In the genomic region with DNA sequence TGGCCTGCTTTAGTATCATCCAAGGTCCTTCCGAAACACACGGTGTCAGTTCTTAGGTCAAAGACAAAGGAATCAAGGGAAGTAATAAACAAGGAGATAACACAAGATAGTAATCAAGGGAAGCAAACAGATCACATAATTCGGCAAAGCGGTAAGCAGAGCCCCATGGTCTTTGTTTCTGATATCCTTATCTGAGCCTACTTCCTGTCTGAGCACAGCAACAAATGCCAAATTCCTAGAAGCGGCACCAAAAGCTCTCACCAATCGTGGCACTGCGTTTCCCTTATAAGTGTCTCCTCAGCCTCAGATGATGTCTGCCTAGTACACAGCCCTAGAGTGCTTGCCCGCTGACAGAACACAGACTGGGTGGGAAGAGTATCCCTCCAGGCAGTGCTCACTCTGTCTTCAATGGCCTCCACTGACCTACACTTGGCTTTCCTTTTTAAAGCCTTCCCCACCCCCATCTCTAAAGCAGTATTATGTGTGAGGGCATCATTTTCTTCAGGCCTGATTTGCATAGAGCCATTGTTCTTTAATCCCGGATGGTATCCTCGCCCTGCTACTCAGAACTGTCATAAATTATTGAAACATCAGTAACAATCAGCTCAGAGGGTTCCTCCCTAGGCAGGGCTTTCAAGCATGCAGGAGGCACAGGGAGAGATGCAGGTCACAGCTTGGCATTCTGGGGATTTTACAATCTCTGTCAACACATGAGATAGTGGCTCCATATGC, we compare ENCODE assay signal across 13 mouse cellular contexts.
DNase-seq lines count a peak whose midpoint lies in the region; ATAC-seq lines count a peak whose summit lies in the region.
"Had no signal": no experiment of that assay in that cellular context is flagged by ENCODE, and none has a peak within 500 bp of the region (broad histone marks: within the 10 kb centered on the region; RNA-seq: fewer than 3 reads in every experiment).

No protein-coding gene starts in this region.

- no peaks in the 10 kb centered on the region for H3K36me3 ChIP-seq in kidney, embryonic 14.5 days (ENCODE audit: control insufficient read depth, insufficient read depth, low read length)
- no peaks in the 10 kb centered on the region for H3K36me3 ChIP-seq in midbrain, embryonic 14.5 days (ENCODE audit: control insufficient read depth, insufficient read depth, low read length)
- H3K36me3 ChIP-seq: liver, embryonic 15.5 days; stomach, embryonic 15.5 days had no signal

- DNase-seq in kidney, adult 8-10 months, result no peak
- DNase-seq in CD4-positive, CD25-positive, alpha-beta regulatory T cell, adult 2 months (ENCODE audit: low read depth, low spot score), result peak; percentile 34
- peak; percentile 29 for DNase-seq in R1 (ENCODE audit: low read depth, low spot score)
- peak; percentile 42 for DNase-seq in midbrain, embryonic 14.5 days
- DNase-seq in layer of hippocampus, postnatal 10 days (ENCODE audit: low spot score in 2 of 2), result no peak
- no peak for DNase-seq in ovary, postnatal 14 days (ENCODE audit: low spot score)
- DNase-seq: cerebellum, adult 8-10 months; kidney, adult 11 months; right cerebral cortex, postnatal 4 days; thymus, postnatal 36 days had no signal

- no peak overlapping the region for H3K4me3 ChIP-seq in kidney, embryonic 14.5 days (ENCODE audit: low read length)
- H3K4me3 ChIP-seq in midbrain, embryonic 14.5 days (replicated peaks; ENCODE audit: low read depth, low read length), result no peak overlapping the region
- H3K4me3 ChIP-seq: liver, embryonic 15.5 days; stomach, embryonic 15.5 days had no signal

- H3K27ac ChIP-seq in kidney, embryonic 14.5 days (ENCODE audit: low read depth, low read length), result no peak overlapping the region
- peak overlapping the region; percentile 43 for H3K27ac ChIP-seq in midbrain, embryonic 14.5 days (replicated peaks; ENCODE audit: low read depth, low read length)
- H3K27ac ChIP-seq: liver, embryonic 15.5 days; stomach, embryonic 15.5 days had no signal

- no peaks in the 10 kb centered on the region for H3K4me1 ChIP-seq in kidney, embryonic 14.5 days (ENCODE audit: control insufficient read depth, insufficient read depth, low read length)
- peaks cover 4% of the 10 kb centered on the region; the same call in 1 of the 2 replicates for H3K4me1 ChIP-seq in midbrain, embryonic 14.5 days (ENCODE audit: control insufficient read depth, insufficient read depth, low read length)
- H3K4me1 ChIP-seq: liver, embryonic 15.5 days; stomach, embryonic 15.5 days had no signal

- H3K4me2 ChIP-seq in kidney, embryonic 14.5 days (replicated peaks; ENCODE audit: low read depth, low read length), result no peak overlapping the region
- H3K4me2 ChIP-seq in midbrain, embryonic 14.5 days (ENCODE audit: low read length), result no peak overlapping the region
- H3K4me2 ChIP-seq: liver, embryonic 15.5 days; stomach, embryonic 15.5 days had no signal

- H3K9me3 ChIP-seq in kidney, embryonic 14.5 days (ENCODE audit: control insufficient read depth, low read length), result 0 out of 2 replicates have a peak, but pooled peaks cover 2% of the 10 kb centered on the region
- H3K9me3 ChIP-seq in midbrain, embryonic 14.5 days (ENCODE audit: control insufficient read depth, low read length), result no peaks in the 10 kb centered on the region
- H3K9me3 ChIP-seq: liver, embryonic 15.5 days; stomach, embryonic 15.5 days had no signal

- H3K27me3 ChIP-seq in kidney, embryonic 14.5 days (ENCODE audit: control insufficient read depth, insufficient read depth, low read length), result no peaks in the 10 kb centered on the region
- no peaks in the 10 kb centered on the region for H3K27me3 ChIP-seq in midbrain, embryonic 14.5 days (ENCODE audit: control insufficient read depth, insufficient read depth, low read length)
- H3K27me3 ChIP-seq: liver, embryonic 15.5 days; stomach, embryonic 15.5 days had no signal

- 66% methylated on average over 10 of the region's 10 CpGs for WGBS in kidney, embryonic 14.5 days
- WGBS in midbrain, embryonic 14.5 days, result 54% methylated on average over 10 of the region's 10 CpGs

- no peak overlapping the region for H3K9ac ChIP-seq in kidney, embryonic 14.5 days (ENCODE audit: low read depth, low read length)
- H3K9ac ChIP-seq in midbrain, embryonic 14.5 days (replicated peaks; ENCODE audit: low read length), result no peak overlapping the region
- H3K9ac ChIP-seq: liver, embryonic 15.5 days; stomach, embryonic 15.5 days had no signal

- 0 out of 2 replicates have a peak, but pooled peaks have one; percentile 16 for ATAC-seq in kidney, embryonic 14.5 days (ENCODE audit: low FRiP score, low TSS enrichment)
- ATAC-seq in midbrain, embryonic 14.5 days (ENCODE audit: low FRiP score, low TSS enrichment), result peak; percentile 71; the same call in 1 of the 2 replicates

Comparison
In these comparisons a context has a peak if more than half of its experiments do, and no peak if none do; other contexts are left out.
1. DNase-seq: peak in CD4-positive, CD25-positive, alpha-beta regulatory T cell, adult 2 months (single experiment), R1 (single experiment) and midbrain, embryonic 14.5 days (single experiment); none in kidney, adult 8-10 months (0 of 2), layer of hippocampus, postnatal 10 days (0 of 2) and ovary, postnatal 14 days (single experiment).